Mouse (Mus musculus): ENCODE data around the gene Rgs5.

Rgs5 gene

GRCm38 (mm10) chr1:169655256-169655655 lies at the start of gene Rgs5:
TSS of gene Rgs5 (plus strand) at chr1:169655501.
- no peak for TF ChIP-seq GATA4 (IDR thresholded peaks at IDR 0.05; ENCODE audit: insufficient replicate concordance, low read length)

- no peak for TF ChIP-seq GATA4 (IDR thresholded peaks at IDR 0.05; ENCODE audit: insufficient replicate concordance, low read length)
Measured at GRCm38 (mm10) chr1:169606164-169606563, 49.1 kb upstream of the Rgs5 start.

- TF ChIP-seq GATA4 (IDR thresholded peaks at IDR 0.05; ENCODE audit: insufficient replicate concordance, low read length), result no peak
Measured at GRCm38 (mm10) chr1:169629738-169630137, 25.6 kb upstream of the Rgs5 start.

- TF ChIP-seq GATA4 (IDR thresholded peaks at IDR 0.05; ENCODE audit: insufficient replicate concordance, low read length), result no peak
Measured at GRCm38 (mm10) chr1:169637251-169637750, 18.0 kb upstream of the Rgs5 start.

GRCm38 (mm10) chr1:169644884-169645653 lies 10.2 kb upstream of the Rgs5 start:
- TF ChIP-seq GATA4 (IDR thresholded peaks at IDR 0.05; ENCODE audit: insufficient replicate concordance, low read length), result no peak

- TF ChIP-seq GATA4 (IDR thresholded peaks at IDR 0.05; ENCODE audit: insufficient replicate concordance, low read length), result no peak
Measured at GRCm38 (mm10) chr1:169659479-169659878, 4.2 kb downstream of the Rgs5 start.

- TF ChIP-seq GATA4 (IDR thresholded peaks at IDR 0.05; ENCODE audit: insufficient replicate concordance, low read length), result no peak
Measured at GRCm38 (mm10) chr1:169667328-169667727, 12.0 kb downstream of the Rgs5 start.

GRCm38 (mm10) chr1:169670705-169671104 lies 15.4 kb downstream of the Rgs5 start:
- no peak for TF ChIP-seq GATA4 (IDR thresholded peaks at IDR 0.05; ENCODE audit: insufficient replicate concordance, low read length)

- no peak for TF ChIP-seq GATA4 (IDR thresholded peaks at IDR 0.05; ENCODE audit: insufficient replicate concordance, low read length)
Measured at GRCm38 (mm10) chr1:169671801-169672200, 16.5 kb downstream of the Rgs5 start.

GRCm38 (mm10) chr1:169672272-169672671 lies 17.0 kb downstream of the Rgs5 start:
- TF ChIP-seq GATA4 (IDR thresholded peaks at IDR 0.05; ENCODE audit: insufficient replicate concordance, low read length), result no peak

GRCm38 (mm10) chr1:169674116-169674515 lies 18.8 kb downstream of the Rgs5 start:
- TF ChIP-seq GATA4 (IDR thresholded peaks at IDR 0.05; ENCODE audit: insufficient replicate concordance, low read length), result no peak

GRCm38 (mm10) chr1:169676751-169677150 lies 21.4 kb downstream of the Rgs5 start:
- TF ChIP-seq GATA4 (IDR thresholded peaks at IDR 0.05; ENCODE audit: insufficient replicate concordance, low read length), result no peak

GRCm38 (mm10) chr1:169680455-169681208 lies 25.3 kb downstream of the Rgs5 start:
- TF ChIP-seq GATA4 (IDR thresholded peaks at IDR 0.05; ENCODE audit: insufficient replicate concordance, low read length), result no peak

GRCm38 (mm10) chr1:169682775-169683497 lies 27.6 kb downstream of the Rgs5 start:
- TF ChIP-seq GATA4 (IDR thresholded peaks at IDR 0.05; ENCODE audit: insufficient replicate concordance, low read length), result no peak; the same call in 1 of the 2 replicates

GRCm38 (mm10) chr1:169685257-169685656 lies 30.0 kb downstream of the Rgs5 start:
- TF ChIP-seq GATA4 (IDR thresholded peaks at IDR 0.05; ENCODE audit: insufficient replicate concordance, low read length), result no peak
